Mouse (Mus musculus) cerebellum, postnatal 10 days (tissue): Measurements from ENCODE around the gene Mycl.

Experiments
- DNase-seq, 2 experiments: peaks; one replicate each; pipeline ENCODE4 v3.0.0; 2021; ENCODE audit warnings: mixed read lengths in 2 of 2

The Mycl gene

DNA sequence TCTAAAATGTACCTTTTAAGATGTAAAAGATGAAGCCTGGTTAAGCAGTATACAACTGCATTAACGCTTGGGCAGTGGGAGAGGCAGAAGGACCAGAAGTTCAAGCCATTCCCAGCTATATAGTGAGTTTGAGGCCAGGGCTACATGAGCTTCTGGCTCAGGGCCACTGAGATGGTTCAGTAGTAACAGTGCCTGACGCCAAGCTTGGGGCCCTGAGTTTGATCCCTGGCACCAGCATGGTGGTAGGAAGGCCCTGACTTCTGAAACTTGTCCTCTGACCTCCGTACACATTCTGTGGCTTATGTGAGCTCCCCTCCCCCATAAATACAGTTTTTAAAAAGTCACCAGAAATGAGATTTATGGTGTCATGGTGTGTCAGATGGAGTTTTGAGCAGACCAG is 26.1 kb downstream of the Mycl start:
- DNase-seq, result no peak

DNA sequence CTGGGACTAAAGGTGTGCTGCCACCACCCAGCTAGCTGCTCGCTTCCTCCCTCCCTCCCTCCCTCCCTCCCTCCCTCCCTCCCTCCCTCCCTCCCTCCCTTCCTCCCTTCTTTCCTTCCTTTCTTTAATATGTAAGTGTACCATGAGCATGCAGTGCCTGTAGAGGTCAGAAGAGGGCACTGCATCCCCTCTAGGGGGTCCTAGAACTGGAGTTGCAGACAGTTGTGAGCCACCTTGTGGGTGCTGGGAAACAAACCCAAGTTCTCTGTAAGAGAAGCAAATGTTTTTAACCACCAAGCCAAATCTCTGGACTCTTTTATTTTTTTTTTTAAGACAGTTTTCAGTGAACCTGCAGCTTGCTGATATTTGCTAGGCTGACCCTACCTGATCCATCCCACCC is 27.4 kb downstream of the Mycl start:
- no peak for DNase-seq

GRCm38 (mm10) chr4:123025418-123025817 is 30.0 kb downstream of the Mycl start:
- no peak for DNase-seq

DNA sequence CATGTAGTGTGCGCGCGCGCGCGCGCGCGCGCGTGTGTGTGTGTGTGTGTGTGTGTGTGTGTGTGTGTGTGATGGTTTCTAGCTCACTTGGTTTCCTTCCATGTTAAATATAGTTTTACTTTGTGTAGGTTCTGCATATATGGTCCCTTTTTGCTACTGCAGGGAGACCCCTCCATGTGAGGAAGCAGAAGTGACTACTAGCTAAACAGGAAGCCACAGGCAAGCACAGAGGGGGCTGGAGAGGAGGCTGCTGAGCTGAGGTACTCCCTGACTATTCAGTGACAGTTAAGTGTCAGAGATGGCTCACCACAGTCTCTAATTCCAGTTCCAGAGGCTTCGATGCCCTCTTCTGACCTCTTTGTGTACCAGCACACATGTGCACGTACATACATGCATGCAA is 30.7 kb downstream of the Mycl start:
- DNase-seq, result no peak

DNA sequence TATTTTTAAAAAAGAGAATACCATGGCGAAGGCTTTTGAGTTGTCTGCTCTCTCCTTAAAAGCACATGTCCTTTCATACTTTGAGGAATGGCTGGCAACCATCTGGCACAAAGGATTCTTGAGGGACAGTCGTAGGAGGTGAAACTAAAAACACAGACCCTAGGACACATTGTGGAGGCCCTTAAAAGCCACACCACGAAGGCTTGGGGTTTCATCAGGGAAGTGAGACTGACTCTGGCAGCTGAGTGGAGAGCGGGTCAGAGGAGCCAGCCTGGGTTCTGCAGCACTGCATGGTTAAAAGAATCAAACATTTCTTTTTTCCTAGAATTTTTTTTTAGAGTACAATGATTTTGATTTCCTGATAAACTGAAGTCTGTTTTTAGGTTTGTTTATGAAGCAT is 31.1 kb downstream of the Mycl start:
- no peak for DNase-seq

DNA sequence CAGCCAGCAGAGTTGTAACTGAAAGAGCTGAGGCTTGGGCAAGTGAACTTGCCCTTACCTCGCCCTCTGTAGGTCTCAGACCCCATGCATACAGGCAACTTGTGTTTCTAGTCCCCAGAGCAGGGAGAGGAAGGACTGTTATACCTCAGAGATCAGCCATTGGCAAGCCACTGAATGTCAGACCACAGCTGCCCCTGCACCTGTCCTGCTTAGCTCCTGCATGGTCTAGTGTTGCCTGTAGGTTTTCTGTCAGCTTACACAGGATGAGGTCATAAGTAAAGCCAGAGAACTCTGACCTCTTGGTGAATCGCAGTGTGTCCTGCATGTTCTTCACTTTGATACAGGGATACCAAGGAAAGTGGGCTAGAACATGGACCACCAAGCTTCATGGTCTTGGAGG is 39.4 kb downstream of the Mycl start:
- DNase-seq, result no peak

DNA sequence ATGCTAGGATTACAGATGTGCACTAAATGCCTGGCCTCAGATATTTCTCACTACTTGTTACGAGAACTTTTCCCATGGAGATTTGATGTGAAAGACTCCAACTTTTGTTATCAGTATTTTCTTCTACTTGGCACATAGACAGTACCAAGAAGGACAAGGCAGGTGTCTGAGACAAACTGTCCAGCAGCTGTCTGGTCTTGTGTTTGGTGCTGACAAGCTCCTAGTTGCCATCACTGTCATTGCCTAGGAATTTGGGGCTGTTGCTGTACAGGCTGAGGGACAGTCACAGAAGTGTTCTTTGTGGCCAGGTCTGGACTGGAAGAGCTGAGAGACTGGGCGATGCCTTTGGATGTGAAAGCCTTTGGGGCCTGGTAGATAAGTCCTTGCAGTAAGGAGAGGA is 40.2 kb downstream of the Mycl start:
- DNase-seq, result no peak

DNA sequence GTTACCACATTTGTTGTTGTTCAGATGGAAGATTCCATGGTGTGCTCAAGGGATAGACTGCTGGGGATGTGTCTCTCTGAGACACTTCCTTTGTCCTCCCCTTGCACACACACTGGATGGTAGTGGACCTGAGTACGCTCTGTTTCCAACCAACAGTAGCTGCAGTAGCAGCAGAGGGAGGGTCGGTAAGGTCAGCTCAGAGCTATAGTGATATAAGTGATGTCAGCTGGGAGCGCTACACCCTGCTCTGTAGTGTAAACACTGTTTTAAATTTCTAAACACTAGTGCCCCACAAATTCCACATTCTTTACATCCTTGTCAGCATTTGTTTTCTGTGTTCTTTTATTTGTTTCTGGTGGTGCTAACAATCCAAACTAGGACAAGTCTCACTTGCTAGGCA is 41.3 kb downstream of the Mycl start:
- no peak for DNase-seq

GRCm38 (mm10) chr4:123041131-123041530 is 45.7 kb downstream of the Mycl start:
- no peak for DNase-seq

GRCm38 (mm10) chr4:123043858-123044257 is 48.4 kb downstream of the Mycl start:
- no peak for DNase-seq

DNA sequence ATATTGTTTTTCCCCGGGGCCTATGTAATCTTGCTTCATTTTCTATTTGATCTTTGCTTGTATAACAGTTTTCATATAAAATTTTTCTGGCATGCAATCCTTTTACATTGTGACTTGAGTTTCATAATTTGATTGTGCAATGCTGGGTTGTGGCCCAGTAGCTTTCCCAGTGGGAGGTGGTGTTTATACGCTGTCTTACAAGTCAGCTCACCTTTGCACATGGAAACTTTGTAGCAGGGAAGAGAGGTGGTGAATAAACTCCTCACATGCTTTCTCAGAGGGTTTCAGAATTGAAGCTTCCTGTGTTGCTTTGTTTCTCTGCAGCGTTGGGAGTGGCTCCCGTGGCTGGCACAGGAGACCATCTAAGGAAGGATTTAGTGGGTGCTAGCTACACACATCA is 49.4 kb downstream of the Mycl start:
- DNase-seq, result no peak

GRCm38 (mm10) chr4:123046300-123046699 is 50.8 kb downstream of the Mycl start:
- DNase-seq, result no peak

DNA sequence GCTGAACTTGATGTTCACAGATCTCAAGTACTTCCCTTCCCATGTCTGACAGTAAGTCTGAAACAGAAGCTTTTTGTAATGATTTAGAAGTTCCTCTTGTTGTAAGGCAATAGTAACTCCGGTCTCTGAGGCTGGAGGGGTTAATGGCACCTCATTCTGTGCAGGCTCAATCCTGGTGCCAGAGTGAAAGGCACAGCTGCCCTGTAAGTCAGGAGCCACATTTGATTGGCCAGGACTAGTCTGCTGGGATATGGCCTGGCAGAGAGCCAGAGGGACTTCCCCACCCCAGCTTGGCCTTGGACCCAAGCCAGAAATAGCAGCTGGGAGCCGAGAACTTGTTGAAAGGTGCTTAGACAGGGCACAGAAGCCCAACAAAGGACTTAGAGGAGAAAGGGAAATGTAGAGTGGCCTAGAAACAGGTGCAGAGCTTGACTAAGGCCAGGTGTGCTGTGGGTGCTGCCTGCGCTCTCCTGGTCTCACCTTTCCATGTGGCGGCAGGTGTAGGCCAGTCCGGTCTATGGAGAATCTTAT is 55.3 kb downstream of the Mycl start:
- peak; percentile 94 to 96 for DNase-seq
